Mouse (Mus musculus) spleen, adult 2 months (tissue): Measurements from ENCODE around the gene Cfap161.

Experiments used
- CTCF ChIP-seq: fragments of 200-500 bp; IDR thresholded peaks from 2 replicates; pipeline ENCODE4 v1.5.1; 2011; ENCODE audit warnings: mild to moderate bottlenecking, inconsistent platforms; ENCODE audit not compliant: insufficient read depth, insufficient read length, insufficient replicate concordance; ENCODE audit errors: extremely low read depth
- POLR2A ChIP-seq: fragments of 200-500 bp; IDR thresholded peaks from 2 replicates; pipeline ENCODE4 v1.6.1; 2011; ENCODE audit warnings: low read depth, low read length, inconsistent platforms

- TF ChIP-seq CTCF: no peak
- TF ChIP-seq POLR2A: no peak
Observed at GRCm38 (mm10) chr7:83809060-83809459, 14.4 kb upstream of the Cfap161 start.
